Mouse (Mus musculus) adrenal gland, adult 18-20 months (tissue): ENCODE results near the gene Kctd21. TPM values are rescaled to one million over a fixed set of nuclear protein-coding genes. Genes with fewer than 3 reads are reported as not detected.

Source experiments
- DNase-seq, 2 experiments: peaks; one replicate each; pipeline ENCODE4 v3.0.0; 2021 to 2022; ENCODE audit warnings: low spot score in 2 of 2
- total RNA-seq, 2 experiments: library from RNA; stranded (reverse); gene quantifications; 1 replicate in 1 of 2; 2 replicates in 1 of 2; pipeline ENCODE4 v1.2.3; 2021

The Kctd21 gene
- total RNA-seq, 2 experiments from 2014 or later = 10.6 to 11.5 TPM

- DNase-seq = no peak
Measured at GRCm38 (mm10) chr7:97346822-97347166, 14.7 kb downstream of the Kctd21 start.

- peak in 1 of 2 experiments; percentile 14 for DNase-seq
Measured at GRCm38 (mm10) chr7:97347464-97347863, 15.3 kb downstream of the Kctd21 start.

GRCm38 (mm10) chr7:97348318-97348717 is 16.2 kb downstream of the Kctd21 start:
- peak in 1 of 2 experiments; percentile 10 for DNase-seq

- DNase-seq = peak in 1 of 2 experiments; percentile 11
Measured at GRCm38 (mm10) chr7:97348836-97349235, 16.7 kb downstream of the Kctd21 start.

GRCm38 (mm10) chr7:97349438-97349837 is 17.3 kb downstream of the Kctd21 start:
- peak in 1 of 2 experiments; percentile 10 for DNase-seq

- no peak for DNase-seq
Measured at GRCm38 (mm10) chr7:97350891-97351290, 18.8 kb downstream of the Kctd21 start.

GRCm38 (mm10) chr7:97351792-97352513 is 19.8 kb downstream of the Kctd21 start:
- peak in 1 of 2 experiments; percentile 15 for DNase-seq

GRCm38 (mm10) chr7:97353356-97353755 is 21.2 kb downstream of the Kctd21 start:
- DNase-seq = no peak

- peak in 1 of 2 experiments; percentile 18 for DNase-seq
Measured at GRCm38 (mm10) chr7:97355068-97355841, 23.1 kb downstream of the Kctd21 start.

- DNase-seq = no peak
Measured at GRCm38 (mm10) chr7:97356253-97356652, 24.1 kb downstream of the Kctd21 start.

- no peak for DNase-seq
Measured at GRCm38 (mm10) chr7:97356875-97357276, 24.7 kb downstream of the Kctd21 start.

- no peak for DNase-seq
Measured at GRCm38 (mm10) chr7:97357840-97358239, 25.7 kb downstream of the Kctd21 start.

- no peak for DNase-seq
Measured at GRCm38 (mm10) chr7:97358347-97358746, 26.2 kb downstream of the Kctd21 start.

- DNase-seq = no peak
Measured at GRCm38 (mm10) chr7:97360166-97360565, 28.0 kb downstream of the Kctd21 start.

- DNase-seq = no peak
Measured at GRCm38 (mm10) chr7:97360955-97361354, 28.8 kb downstream of the Kctd21 start.

- no peak for DNase-seq
Measured at GRCm38 (mm10) chr7:97361467-97361866, 29.3 kb downstream of the Kctd21 start.

GRCm38 (mm10) chr7:97365887-97366286 is 33.8 kb downstream of the Kctd21 start:
- no peak for DNase-seq

- DNase-seq = no peak
Measured at GRCm38 (mm10) chr7:97375101-97375500, 43.0 kb downstream of the Kctd21 start.

- DNase-seq = no peak
Measured at GRCm38 (mm10) chr7:97375906-97376305, 43.8 kb downstream of the Kctd21 start.

- DNase-seq = no peak
Measured at GRCm38 (mm10) chr7:97379304-97379703, 47.2 kb downstream of the Kctd21 start.

GRCm38 (mm10) chr7:97380500-97381123 is 48.5 kb downstream of the Kctd21 start:
- DNase-seq = no peak

- DNase-seq = no peak
Measured at GRCm38 (mm10) chr7:97382661-97383060, 50.5 kb downstream of the Kctd21 start.
